Mouse (Mus musculus) layer of hippocampus, postnatal 14 days (tissue): Measurements from ENCODE around the gene Luc7l3. TPM values are rescaled to one million over a fixed set of nuclear protein-coding genes. Genes with fewer than 3 reads are reported as not detected.

Source experiments
- DNase-seq, 2 experiments: peaks; one replicate each; pipeline ENCODE4 v3.0.0; 2021 to 2022; ENCODE audit warnings: low spot score in 2 of 2, mixed read lengths in 1 of 2
- total RNA-seq, 2 experiments: library from RNA; stranded (reverse); gene quantifications; 2 replicates each; pipeline ENCODE4 v1.2.3; 2021

The Luc7l3 gene
- total RNA-seq, 2 experiments from 2014 or later, result 119 to 127 TPM

DNA sequence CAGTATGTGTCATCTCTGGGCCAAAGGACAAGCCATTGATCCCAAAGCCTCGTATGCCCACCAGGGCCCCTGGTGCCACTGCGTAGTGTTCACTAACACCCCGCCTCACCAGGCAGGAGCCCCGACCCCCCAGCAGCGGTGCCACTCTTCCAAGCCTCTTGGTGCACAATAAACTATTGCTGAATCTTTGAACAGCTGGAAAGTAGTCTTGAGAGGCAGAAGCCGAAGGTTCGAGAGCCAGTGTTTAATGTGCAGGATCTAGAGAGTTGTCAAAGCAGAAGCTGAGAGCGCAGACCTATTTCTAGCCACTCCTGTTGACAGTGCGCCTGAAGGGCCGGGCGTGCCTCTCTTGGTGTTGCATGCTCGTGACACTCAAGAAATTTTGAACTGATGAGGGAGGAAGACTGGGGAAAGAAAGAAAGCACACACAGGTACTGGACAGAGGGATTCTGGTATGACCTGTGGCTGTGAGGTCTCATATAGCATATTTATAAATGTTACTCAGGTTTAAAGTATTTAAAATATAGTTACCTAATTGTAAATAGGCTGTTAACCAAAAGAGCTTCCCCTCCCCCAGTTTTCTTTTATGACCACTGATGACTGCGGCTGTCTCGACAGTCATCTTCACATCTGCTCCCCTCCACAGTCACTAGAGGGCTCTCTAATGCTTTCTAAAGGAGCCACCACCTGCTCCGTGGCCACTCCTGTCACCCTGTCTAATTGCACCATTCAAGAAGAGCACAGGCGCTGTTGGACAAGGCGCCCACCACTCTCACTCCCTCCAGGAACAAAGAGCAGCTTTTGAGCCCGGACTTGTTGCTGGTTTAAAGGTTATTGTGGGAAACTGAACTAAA is 18.2 kb upstream of the Luc7l3 start:
- DNase-seq, result peak in 1 of 2 experiments; percentile 73

DNA sequence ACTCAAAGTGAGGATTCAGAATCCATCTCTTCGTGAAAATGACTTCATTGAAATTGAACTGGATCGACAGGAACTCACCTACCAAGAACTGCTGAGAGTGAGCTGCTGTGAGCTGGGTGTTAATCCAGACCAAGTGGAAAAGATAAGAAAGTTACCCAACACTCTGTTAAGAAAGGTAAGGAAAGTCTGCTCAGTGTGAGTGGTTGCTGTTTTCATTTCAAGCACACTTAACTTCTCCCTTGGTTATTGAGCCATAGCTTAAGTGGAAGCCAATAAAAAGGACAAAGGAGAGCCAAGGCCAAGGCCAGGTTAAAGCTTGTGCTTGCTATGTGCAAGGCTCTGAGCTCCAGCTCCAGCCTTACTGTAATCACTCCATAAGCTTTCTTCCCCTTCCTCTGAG is 16.6 kb upstream of the Luc7l3 start:
- no peak for DNase-seq

DNA sequence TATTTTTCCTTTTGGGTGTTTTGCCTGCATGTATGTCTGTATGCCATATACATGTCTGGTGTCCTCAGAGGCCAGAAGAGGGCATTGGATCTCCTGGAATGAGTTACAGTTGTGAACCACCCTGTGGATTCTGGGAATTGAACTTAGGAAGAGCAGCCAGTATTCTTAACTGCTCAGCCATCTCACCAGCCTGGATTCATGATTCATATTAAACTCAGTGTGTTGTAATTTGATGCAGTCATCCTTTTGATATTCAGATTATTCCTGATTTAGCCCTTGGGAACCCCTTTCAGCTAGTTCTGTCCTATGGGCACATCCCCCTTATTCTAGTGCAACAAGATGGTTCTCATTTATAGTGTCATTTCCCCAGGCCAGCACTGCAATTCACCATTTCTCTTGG is 14.8 kb upstream of the Luc7l3 start:
- DNase-seq, result no peak

DNA sequence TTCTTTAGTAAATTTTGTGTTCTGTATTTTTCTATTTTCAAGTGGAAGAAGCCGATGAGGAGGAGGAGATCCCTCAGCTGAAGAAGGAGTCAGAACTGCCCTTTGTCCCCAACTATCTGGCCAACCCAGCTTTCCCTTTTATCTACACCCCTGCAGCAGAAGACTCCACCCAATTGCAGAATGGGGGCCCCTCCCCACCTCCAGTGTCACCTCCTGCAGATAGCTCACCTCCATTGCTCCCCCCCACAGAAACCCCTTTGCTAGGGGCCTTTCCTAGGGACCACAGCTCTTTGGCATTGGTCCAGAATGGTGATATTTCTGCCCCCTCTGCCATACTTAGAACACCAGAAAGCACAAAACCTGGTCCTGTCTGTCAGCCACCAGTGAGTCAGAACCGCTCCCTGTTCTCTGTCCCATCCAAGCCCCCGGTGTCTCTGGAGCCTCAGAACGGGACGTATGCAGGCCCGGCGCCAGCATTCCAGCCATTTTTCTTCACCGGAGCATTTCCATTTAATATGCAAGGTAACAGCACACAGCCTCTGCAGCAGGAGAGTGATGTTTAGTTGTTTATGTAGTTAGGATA is 12.7 kb upstream of the Luc7l3 start:
- no peak for DNase-seq

DNA sequence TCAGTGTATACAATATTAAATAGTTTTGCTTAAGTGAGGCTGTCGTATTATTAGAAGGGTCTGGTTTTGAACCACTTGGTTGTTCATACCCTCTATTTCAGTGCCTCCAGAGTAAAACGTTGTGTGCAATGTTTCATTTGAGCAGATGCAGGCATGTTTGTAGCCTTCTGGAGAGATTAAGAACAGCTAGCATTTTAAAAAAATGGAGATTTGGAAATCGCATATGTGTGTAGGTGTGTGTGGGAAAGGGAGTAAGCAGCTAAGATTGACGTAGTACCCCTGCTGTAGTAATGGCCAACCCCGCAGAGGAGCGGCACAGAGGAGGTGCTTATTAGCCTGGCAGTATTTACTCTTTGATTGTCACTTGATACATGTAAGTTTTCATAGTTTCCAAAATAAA is 10.9 kb upstream of the Luc7l3 start:
- peak in 1 of 2 experiments; percentile 63 for DNase-seq

DNA sequence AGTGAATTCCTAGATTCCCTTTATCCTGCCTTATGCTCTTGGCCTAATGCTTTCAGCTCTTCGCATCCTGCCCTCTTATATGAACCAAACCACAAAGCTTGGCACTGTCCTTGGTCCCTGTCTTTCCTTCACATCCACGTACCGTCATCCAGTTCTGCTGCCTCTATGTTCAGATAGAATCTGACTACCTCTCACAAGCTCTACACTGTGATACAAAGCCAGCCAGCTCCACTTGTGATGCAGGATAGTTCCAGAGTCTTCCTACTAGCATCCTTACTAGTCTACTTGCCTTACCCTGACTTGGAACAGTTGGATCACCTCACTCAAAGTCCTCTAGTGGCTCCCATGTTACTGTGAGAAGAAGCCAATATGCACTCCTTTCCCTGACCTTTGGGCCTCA is 8.4 kb upstream of the Luc7l3 start:
- no peak for DNase-seq

DNA sequence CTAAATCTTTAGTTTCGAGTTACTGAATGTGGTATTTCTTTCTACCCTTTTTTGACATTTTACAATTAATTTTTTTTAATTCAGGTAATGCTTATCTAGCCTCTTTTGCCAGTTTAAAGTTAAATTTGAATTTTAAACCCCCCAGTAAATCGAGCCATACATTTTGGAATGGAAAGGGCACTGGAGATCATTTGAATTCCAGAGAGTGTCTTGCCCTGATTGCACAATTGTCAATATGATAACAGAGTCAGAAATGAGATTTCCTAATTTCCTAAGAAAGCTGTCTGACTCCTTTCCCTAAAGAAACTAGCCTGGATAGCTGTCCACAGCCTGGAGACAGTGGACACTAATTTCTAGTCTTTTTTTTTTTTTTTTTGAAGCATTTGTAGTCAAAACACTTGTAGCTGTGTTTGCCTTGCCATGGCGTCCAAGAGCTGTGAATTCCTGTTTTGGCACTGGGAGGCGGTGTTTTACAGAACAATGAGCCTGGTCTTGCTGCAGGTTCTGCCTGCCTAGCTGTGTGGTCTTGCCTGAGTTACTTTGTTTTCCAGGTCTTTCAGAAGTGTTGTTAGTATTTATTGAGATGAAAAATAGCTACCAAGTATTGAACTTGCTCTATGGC is 7.6 kb upstream of the Luc7l3 start:
- DNase-seq, result peak; percentile 59 to 84

DNA sequence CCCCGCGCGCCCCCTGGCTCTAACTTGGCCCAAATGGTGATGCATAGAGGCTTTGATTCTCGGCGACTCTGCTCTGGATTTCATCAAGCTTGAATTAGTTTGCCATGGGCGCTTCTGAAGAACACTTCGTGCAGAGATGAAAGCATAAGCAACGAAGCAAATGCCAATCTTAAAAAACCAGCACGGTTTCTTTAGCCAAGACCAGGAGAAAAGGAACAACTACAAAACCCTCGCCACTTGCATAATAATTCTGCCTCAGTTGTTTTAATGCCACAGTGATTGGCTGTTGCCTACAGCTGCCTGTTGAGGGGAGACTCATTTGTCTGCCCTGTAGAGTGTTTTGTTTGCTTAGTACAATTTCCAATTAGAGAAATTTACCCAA is 6.8 kb upstream of the Luc7l3 start:
- peak in 1 of 2 experiments; percentile 67 for DNase-seq

DNA sequence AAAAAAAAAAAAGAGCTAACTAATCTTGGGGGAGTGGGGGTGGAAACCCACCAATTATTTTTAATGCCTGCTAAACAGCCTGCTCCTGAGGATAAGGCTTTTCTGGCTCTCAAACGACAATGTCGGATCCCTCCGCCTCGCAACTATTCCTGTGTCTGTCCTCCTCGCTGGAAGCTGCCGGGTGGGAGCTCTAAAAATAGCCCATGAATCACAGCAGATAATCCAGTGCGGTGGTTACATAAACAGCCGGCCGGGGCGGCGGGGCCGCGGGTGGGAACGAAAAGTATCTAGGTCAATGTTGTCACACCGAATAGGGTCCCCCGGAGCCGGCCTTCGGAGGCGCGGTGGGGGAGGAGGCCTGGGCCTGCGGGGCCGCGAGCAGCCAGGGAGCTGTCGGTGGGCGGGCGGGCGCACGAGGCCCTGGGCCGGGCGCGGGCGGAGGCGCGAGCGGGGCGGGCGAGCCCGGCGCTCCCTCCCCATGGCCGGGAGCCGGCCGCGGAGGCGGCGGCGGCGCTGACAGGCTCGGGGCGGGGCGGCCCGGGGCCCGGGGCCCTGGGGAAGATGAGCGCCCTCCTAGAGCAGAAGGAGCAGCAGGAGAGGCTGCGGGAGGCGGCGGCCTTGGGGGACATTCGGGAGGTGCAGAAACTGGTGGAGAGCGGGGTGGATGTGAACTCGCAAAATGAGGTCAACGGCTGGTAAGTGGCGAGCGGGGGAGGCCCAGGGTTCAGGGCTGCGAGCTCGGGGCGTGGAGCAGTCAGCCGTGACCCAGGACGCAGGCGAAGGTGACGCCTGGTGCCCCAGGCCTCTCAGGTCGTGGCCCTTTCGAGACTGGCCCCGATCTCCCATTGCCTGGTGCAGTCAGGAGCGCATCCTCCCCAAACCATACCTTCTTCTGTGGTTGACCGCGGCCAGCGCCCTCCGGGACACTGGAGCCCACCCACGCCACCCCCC is 6.2 kb upstream of the Luc7l3 start, which contains the start of gene Ankrd40:
TSS of gene Ankrd40 (plus strand) at position 309 of the 951 bp plus-strand sequence.
- peak; percentile 96 to 97 for DNase-seq

DNA sequence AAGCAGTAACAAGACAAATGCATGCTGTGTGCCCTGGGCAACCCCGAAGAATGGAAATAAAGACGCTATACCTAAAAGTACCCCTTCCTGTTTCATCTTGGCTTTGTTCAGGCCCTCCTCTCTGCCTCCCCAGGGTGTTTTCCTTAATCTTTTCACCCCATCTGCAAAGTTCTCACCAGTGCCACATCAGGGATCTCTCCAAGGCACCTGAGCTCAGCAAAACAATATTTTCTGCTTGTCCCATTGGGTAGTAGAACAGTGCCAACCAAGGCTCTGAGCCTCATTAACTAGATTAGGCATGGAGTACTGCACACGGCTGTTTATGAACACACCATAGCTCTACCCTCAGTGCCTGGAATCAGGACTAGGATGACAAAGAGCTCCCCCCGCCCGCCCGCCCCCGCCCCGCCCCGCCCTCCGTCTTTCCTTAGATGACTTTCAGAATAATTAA is 5.2 kb upstream of the Luc7l3 start:
- DNase-seq, result no peak

DNA sequence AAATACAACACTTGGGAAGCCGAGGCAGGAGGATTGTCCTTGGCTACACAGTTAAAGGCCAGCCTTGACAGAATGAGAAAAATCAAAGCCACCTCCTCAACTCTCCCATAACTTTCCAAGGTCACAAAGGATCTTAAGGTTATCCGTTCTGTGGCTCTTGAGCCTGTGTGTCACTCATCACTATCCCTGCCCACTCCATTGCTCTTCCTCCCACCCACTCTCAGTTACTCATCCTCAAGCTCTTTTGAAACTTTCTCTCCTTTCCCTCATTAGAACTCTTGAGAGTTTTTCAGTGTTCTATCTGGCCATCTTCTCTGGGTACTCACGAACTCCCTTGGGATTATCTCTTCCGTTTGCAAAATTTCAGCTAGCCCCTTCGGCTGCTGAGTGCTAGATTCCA is 2.8 kb upstream of the Luc7l3 start:
- DNase-seq, result no peak

DNA sequence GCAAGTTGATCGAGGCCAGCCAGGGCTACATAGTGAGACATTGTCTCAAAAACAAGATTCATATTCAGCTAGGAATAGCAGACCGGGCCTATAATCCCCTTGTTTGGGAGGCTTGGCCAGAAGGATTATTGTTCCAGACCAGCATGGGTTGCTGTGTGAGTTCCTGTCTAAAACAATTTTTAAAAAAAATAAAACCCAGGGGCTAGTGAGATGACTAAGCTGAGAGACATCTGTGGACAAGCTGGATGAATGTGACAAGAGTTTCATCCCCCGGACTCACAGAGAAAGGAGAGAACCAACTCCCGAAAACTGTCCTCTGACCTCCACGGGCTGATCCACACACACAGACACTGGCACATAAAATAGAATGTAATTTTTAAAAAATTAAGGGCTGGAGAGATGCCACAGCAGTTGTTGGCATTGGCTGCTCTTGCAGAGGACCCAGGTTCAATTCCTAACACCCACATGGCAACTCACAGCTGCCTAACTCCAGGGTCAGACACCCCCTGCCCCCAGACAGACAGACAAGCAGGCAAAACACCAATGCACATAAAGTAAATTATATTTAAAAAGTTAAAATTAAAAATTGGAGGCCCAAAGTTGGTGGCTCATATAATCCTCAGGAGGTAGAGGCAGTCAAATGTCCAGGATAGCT is 1.6 kb upstream of the Luc7l3 start:
- DNase-seq, result no peak

DNA sequence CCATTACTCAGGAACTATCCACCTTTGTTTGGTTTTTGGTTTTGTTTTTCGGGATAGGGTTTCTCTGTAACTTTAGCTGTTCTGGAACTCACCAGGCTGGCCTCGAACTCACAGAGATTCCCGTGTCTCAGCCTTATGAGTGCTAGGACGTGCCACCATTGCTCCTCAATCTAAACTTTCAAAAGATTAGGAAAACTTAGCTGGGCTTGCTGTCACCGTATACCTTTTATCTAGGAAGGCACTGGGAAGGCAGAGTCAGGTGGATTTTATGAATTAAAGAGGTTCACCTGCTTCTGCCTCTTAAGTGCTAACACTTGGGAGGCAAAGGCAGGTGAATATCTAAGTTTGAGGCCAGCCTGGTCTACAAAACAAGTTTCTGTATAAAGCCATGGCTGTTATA is 848 bp upstream of the Luc7l3 start:
- DNase-seq, result no peak

DNA sequence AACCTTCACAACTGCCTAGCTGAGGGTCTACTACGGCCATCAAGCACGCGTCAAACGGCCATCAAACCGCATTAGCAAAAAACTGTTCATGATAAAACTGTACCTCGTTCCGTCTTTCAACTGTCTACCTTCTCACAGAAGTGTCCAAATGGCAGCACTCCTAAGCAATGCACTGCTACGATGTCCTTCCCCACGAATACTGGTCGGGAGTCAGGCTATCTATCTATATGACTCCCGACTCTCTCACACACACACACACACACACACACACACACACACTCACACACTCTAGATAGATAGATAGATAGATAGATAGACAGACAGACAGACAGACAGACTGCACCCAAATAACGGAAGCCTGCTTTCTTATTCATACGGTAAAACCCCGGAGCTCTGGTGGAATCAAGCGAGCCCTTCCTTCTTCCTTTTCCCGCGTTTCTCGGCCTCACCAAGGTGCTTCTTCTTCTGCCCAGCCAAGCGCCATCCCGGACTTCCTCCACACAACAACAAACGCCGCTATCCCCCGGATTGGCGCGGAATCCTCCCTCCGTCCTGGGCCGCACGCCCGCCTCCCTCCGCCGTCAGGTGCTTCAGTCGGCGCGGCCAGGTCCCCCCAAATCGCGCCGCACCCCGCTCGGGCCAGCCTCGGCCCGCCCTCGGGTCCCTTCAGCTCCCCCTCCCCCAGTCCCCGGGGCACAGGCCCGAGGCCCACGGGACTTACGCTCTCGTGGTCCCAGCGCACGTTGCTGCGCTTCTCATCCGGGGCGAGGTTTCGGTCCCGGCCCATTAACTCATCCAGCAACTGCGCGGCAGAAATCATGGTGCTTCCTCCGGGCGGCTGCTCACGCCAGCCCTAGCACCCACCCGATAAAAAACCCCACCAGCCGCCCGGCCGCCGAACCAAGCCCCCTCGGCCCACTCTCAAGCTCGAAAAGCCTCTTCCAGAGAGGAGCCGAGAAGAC is 538 bp downstream of the Luc7l3 start:
- DNase-seq, result no peak

DNA sequence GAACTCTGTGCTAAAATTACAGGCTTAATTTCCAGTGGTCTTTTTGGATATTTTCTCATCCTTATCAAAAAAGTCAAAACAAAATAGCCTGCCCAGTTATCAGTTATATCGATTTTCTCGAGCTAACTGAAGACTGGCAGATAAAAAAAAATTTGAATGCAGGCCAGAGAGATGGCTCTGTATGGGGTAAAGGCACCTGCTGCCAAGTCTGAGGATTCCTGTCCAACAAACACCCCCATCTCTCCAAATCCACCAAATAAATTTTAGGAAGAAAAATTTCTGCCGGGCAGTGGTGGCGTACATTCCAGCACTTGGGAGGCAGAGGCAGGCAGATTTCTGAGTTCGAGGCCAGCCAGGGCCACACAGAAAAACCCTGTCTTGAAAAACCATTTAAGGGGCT is 3.7 kb downstream of the Luc7l3 start:
- DNase-seq, result no peak

DNA sequence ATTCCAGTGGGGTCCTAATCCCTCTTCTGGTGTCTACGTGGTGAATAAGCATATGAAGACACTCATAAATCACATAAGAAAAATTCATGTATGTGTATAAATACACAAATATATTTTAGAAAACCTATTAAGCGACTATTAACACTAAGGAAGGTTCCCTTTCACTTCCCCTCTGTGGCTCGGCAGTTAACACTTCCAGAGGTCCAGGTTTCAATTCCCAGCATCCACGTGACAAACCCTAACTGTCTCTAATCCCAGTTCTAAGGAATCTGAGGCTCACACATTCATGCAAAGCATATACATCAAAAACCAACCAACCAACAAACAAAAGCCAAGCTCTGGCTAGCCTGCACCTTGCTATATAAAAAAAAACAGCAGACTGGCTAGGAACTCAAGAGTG is 4.3 kb downstream of the Luc7l3 start:
- no peak for DNase-seq

DNA sequence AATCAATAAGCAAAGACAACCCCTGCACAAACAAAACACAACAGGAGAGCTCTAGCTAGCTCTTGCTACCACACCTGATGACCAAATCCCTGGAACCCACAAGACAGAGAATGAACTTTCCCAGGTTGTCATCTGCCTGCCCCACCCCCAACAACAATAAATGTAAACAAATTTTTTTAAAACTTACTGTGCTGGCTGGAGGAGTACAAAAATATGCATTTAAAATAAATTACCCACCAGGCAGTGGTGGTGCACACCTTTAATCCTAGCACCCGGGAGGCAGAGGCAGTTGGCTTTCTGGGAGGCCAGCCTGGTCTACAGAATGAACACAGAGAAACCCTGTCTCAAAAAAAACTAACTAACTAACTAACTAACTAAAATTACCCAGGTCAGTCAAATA is 4.8 kb downstream of the Luc7l3 start:
- no peak for DNase-seq

DNA sequence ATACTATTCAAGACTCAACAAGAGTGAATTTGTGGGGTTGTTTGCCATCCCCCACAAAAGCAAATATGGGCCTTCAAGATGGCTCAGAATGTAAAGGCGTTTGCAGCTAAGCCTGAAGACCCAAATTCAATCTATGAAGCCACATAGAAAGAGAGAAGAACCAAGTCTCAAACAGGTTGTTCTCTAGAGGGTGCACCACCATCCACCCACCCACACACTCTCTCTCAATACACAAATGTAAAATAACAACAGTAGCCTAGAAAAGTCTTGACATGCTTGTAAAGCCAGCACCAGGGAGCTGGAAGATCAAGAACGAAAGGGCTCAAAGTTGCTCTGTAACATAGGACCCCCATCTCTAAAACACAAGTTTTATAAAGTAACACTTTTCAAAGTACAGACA is 5.3 kb downstream of the Luc7l3 start:
- no peak for DNase-seq

DNA sequence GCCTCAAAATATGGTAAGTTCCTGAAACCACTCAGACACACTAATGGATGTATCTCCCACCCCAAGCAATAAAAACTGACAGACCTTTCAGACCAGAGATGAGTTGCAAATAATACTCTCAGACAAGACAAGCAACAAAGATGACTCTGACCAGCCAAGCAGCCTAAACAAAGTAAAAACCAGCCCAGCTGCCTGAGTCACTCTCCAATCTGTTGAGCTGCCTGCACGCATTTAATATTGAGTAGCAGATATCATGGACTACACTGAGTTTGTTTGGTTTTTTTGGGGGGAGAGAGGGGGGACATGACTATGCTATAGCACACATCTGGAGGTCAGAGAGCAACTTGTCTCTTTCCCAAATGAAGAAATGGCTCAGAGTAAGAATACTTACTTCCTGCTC is 6.5 kb downstream of the Luc7l3 start:
- no peak for DNase-seq
